Mouse (Mus musculus): Measurements from ENCODE around the gene Nog.

DNA sequence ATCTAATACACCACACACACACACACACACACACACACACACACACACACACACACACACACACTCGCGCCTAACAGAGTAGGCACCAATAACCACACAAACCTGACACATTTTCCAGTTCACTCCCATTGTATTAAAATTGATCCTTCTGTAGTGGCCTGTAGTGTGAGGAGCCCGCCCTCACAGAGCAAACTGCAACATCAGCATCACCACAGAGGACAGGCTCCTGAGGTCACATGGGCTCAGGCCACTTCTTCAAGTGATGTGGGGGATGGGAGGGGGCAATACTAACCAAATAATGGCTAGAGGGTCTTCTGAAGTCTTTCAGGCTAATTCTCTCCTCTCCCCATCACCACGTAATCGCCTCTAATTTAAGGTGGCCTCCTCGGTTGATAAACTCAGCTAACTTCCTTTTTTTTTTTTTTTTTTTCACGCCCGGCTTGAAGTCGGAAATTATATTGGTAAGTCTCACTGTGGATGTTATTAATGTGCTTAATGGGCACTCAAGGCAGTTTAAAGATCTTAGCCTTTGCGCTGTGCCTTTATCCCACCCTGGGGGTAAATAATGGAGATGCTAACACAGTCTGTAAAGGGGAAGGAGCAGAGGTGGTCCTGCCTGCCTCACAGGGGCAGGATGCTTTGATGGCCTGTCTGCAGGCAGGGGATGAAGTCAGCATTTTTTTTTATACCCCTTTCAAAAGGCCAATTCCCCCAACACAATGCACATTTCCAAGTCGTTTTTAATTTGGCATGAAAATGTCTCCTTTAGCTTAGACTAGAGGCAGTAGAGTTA, 25.2 kb upstream of the Nog start:
- TF ChIP-seq POLR2A (IDR thresholded peaks at IDR 0.05; ENCODE audit: low read depth, low read length) (no peak), CTCF (IDR thresholded peaks at IDR 0.05; ENCODE audit: borderline replicate concordance, insufficient read depth, low read length) (no peak)

All from embryonic fibroblast, embryonic 13.5 days (primary cell).